Mouse (Mus musculus): ENCODE results near the gene Ythdf1. TPM values are rescaled to one million over a fixed set of nuclear protein-coding genes. Genes with fewer than 3 reads are reported as not detected.

Gene Ythdf1
- 10 to 100 TPM in 2 of 3 experiments, 1 to 10 TPM in 1; 8.7 to 13.0 (median 10.2) TPM for polyA plus RNA-seq (2017; shearing (Covaris generic))

- ATAC-seq = peak; percentile 93
Observed at GRCm38 (mm10) chr2:180920810-180921400, at the start of gene Ythdf1. Gene Ythdf1, minus strand, starts transcription at chr2:180920949.

GRCm38 (mm10) chr2:180967010-180967763 lies 46.4 kb upstream of the Ythdf1 start, which contains the start of gene Arfgap1:
Gene Arfgap1, plus strand, starts transcription at chr2:180967225.
- peak; percentile 92 for ATAC-seq

GRCm38 (mm10) chr2:180966092-180966882 lies 45.5 kb upstream of the Ythdf1 start:
- peak; percentile 64 for ATAC-seq

GRCm38 (mm10) chr2:180963956-180964355 lies 43.2 kb upstream of the Ythdf1 start:
- peak; percentile 50 for ATAC-seq

GRCm38 (mm10) chr2:180962616-180963308 lies 42.0 kb upstream of the Ythdf1 start:
- ATAC-seq = no peak

- ATAC-seq = no peak
Observed at GRCm38 (mm10) chr2:180960187-180960586, 39.4 kb upstream of the Ythdf1 start.

- ATAC-seq = no peak
Observed at GRCm38 (mm10) chr2:180959605-180960004, 38.9 kb upstream of the Ythdf1 start.

GRCm38 (mm10) chr2:180954061-180955047 lies 33.6 kb upstream of the Ythdf1 start, which contains the start of gene Nkain4:
Gene Nkain4, minus strand, starts transcription at chr2:180954699.
- no peak for ATAC-seq

GRCm38 (mm10) chr2:180953638-180954037 lies 32.9 kb upstream of the Ythdf1 start:
- ATAC-seq = no peak

- ATAC-seq = no peak
Observed at GRCm38 (mm10) chr2:180952731-180953171, 32.0 kb upstream of the Ythdf1 start.

GRCm38 (mm10) chr2:180949947-180950346 lies 29.2 kb upstream of the Ythdf1 start:
- ATAC-seq = no peak

GRCm38 (mm10) chr2:180941869-180942268 lies 21.1 kb upstream of the Ythdf1 start:
- ATAC-seq = no peak

GRCm38 (mm10) chr2:180940187-180940586 lies 19.4 kb upstream of the Ythdf1 start:
- ATAC-seq = no peak

- no peak for ATAC-seq
Observed at GRCm38 (mm10) chr2:180932418-180932817, 11.7 kb upstream of the Ythdf1 start.

- ATAC-seq = no peak
Observed at GRCm38 (mm10) chr2:180928723-180929122, 8.0 kb upstream of the Ythdf1 start, which contains the start of gene Birc7. Gene Birc7, plus strand, starts transcription at chr2:180929023.

- ATAC-seq = no peak
Observed at GRCm38 (mm10) chr2:180925176-180925575, 4.4 kb upstream of the Ythdf1 start.

GRCm38 (mm10) chr2:180922739-180923138 lies 2.0 kb upstream of the Ythdf1 start:
- no peak for ATAC-seq

GRCm38 (mm10) chr2:180919913-180920809 lies 588 bp downstream of the Ythdf1 start:
- peak; percentile 11 for ATAC-seq

- ATAC-seq = no peak
Observed at GRCm38 (mm10) chr2:180915886-180916433, 4.8 kb downstream of the Ythdf1 start.

- ATAC-seq = no peak
Observed at GRCm38 (mm10) chr2:180910928-180911327, 9.8 kb downstream of the Ythdf1 start.

All from inflammation-experienced regulatory T-cells, adult 6 months (primary cell).